Mouse (Mus musculus) right cerebral cortex, adult 18-20 months (tissue): Measurements from ENCODE around the gene Rln3.

Source experiments
- DNase-seq: peaks from one replicate; pipeline ENCODE4 v3.0.0; 2022; ENCODE audit warnings: mixed read lengths

The Rln3 gene

DNA sequence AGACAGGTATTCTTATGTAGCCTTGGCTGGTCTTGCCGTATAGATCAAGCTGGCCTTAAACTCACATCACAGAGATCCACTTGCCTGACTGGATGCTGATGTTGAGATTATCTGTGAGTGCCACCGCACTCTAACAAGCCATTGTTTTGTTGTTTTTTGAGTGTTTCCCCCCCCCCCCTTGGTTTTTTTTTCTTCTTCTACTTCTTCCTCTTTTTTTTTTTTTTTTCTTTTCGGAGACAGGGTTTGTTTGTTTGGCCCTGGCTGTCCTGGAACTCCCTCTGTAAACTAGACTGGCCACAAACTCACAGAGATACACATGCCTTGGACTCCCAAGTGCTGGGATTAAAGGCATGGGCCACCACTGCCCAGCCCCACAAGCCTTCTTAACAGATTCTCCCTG lies 50.8 kb downstream of the Rln3 start:
- DNase-seq = no peak
